Mouse (Mus musculus) spleen, postnatal 36 days (tissue): ENCODE measurements around the gene Zc2hc1b.

Source experiments
- DNase-seq, 2 experiments: peaks; one replicate each; pipeline ENCODE4 v3.0.0; 2022; ENCODE audit warnings: low spot score in 2 of 2, mixed read lengths in 1 of 2

Zc2hc1b gene

GRCm38 (mm10) chr10:13172798-13173221 is 5.0 kb downstream of the Zc2hc1b start:
- no peak for DNase-seq

- DNase-seq: no peak
These were observed 6.4 kb downstream of the Zc2hc1b start for GRCm38 (mm10) chr10:13171461-13171860.

GRCm38 (mm10) chr10:13170739-13171448 is 6.9 kb downstream of the Zc2hc1b start:
- no peak for DNase-seq

- no peak for DNase-seq
These were observed 9.4 kb downstream of the Zc2hc1b start for GRCm38 (mm10) chr10:13168461-13168860.

GRCm38 (mm10) chr10:13162031-13162430 is 15.8 kb downstream of the Zc2hc1b start:
- DNase-seq: no peak

- DNase-seq: no peak
These were observed 16.9 kb downstream of the Zc2hc1b start for GRCm38 (mm10) chr10:13160913-13161312.

GRCm38 (mm10) chr10:13155377-13155776 is 22.4 kb downstream of the Zc2hc1b start:
- no peak for DNase-seq

GRCm38 (mm10) chr10:13152811-13153364 is 24.9 kb downstream of the Zc2hc1b start:
- no peak for DNase-seq

- DNase-seq: no peak
These were observed 26.5 kb downstream of the Zc2hc1b start for GRCm38 (mm10) chr10:13151353-13151752.

- no peak for DNase-seq
These were observed 27.4 kb downstream of the Zc2hc1b start for GRCm38 (mm10) chr10:13150435-13150834.

GRCm38 (mm10) chr10:13140434-13140833 is 37.4 kb downstream of the Zc2hc1b start:
- DNase-seq: no peak

- DNase-seq: no peak
These were observed 39.9 kb downstream of the Zc2hc1b start for GRCm38 (mm10) chr10:13137906-13138305.

GRCm38 (mm10) chr10:13135751-13136150 is 42.1 kb downstream of the Zc2hc1b start:
- no peak for DNase-seq

GRCm38 (mm10) chr10:13135276-13135675 is 42.5 kb downstream of the Zc2hc1b start:
- DNase-seq: no peak

GRCm38 (mm10) chr10:13133850-13134249 is 44.0 kb downstream of the Zc2hc1b start:
- no peak for DNase-seq

GRCm38 (mm10) chr10:13127946-13128345 is 49.9 kb downstream of the Zc2hc1b start:
- DNase-seq: no peak

- DNase-seq: peak in 1 of 2 experiments; percentile 2
These were observed 50.5 kb downstream of the Zc2hc1b start for GRCm38 (mm10) chr10:13127335-13127734.

- no peak for DNase-seq
These were observed 52.0 kb downstream of the Zc2hc1b start for GRCm38 (mm10) chr10:13125811-13126210.

- no peak for DNase-seq
These were observed 58.5 kb downstream of the Zc2hc1b start for GRCm38 (mm10) chr10:13119300-13119699.

- DNase-seq: no peak
These were observed 59.1 kb downstream of the Zc2hc1b start for GRCm38 (mm10) chr10:13118770-13119102.

GRCm38 (mm10) chr10:13118024-13118769 is 59.6 kb downstream of the Zc2hc1b start:
- no peak for DNase-seq

- DNase-seq: no peak
These were observed 60.8 kb downstream of the Zc2hc1b start for GRCm38 (mm10) chr10:13116706-13117665.
